Mouse (Mus musculus) heart, embryonic 13.5 days (tissue): ENCODE data around the gene Kpna3. TPM values are rescaled to one million over a fixed set of nuclear protein-coding genes. Genes with fewer than 3 reads are reported as not detected.

ENCODE experiments used
- polyA plus RNA-seq: library from polyadenylated mRNA; unstranded; fragments of >200 nt; fragmentation: Nextera tagmentation; extraction: Ambion mirVana; gene quantifications from 2 replicates; pipeline ENCODE4 v1.2.1, GENCODE M21; 2015

Kpna3 gene
- polyA plus RNA-seq, 1 experiment from 2014 or later: 30.1 TPM

Other genes starting within 250 kb of the Kpna3 start
- 16.6 and 19.9 TPM in 2 replicates for gene Sgcg, start 181.4 kb downstream of the Kpna3 start, polyA plus RNA-seq
- gene Arl11, start 130.1 kb downstream of the Kpna3 start, polyA plus RNA-seq: 0.41 and 0.46 TPM in 2 replicates
- 4.7 and 6.0 TPM in 2 replicates for gene Ebpl, start 79.4 kb downstream of the Kpna3 start, polyA plus RNA-seq
- 21.3 and 22.8 TPM in 2 replicates for gene Spryd7, start 117.0 kb upstream of the Kpna3 start, polyA plus RNA-seq
- gene Trim13, start 158.4 kb upstream of the Kpna3 start, polyA plus RNA-seq: 13.0 and 13.7 TPM in 2 replicates
- gene Kcnrg, start 167.6 kb upstream of the Kpna3 start, polyA plus RNA-seq: 0.32 and 0.48 TPM in 2 replicates